8 mouse cellular contexts compared by ENCODE assay signal in genomic region chr8:120487729-120488510, GRCm38 (mm10).
DNase-seq lines count a peak whose midpoint lies in the region; ATAC-seq and TF ChIP-seq lines count a peak whose summit lies in the region.

No protein-coding gene starts in this region.

- peak; percentile 94 for DNase-seq in A20 (ENCODE audit: low read depth, low spot score)
- DNase-seq in embryo, embryonic 11 days, result peak; percentile 90
- DNase-seq in heart, adult 18-20 months, result peak; percentile 75 to 77
- DNase-seq in liver, adult 2 months (ENCODE audit: extremely low read depth, low read depth, low spot score), result peak; percentile 31
- DNase-seq in splenic B cell, adult 2 months (ENCODE audit: low read depth, low spot score), result peak; percentile 78

- no peaks in the 10 kb centered on the region for H3K9me3 ChIP-seq in kidney, embryonic 14.5 days (ENCODE audit: control insufficient read depth, low read length)
- H3K9me3 ChIP-seq in midbrain, embryonic 16.5 days (replicated peaks; ENCODE audit: control insufficient read depth, low read length, poor library complexity, severe bottlenecking), result no peaks in the 10 kb centered on the region

- H3K36me3 ChIP-seq in kidney, embryonic 14.5 days (ENCODE audit: control insufficient read depth, insufficient read depth, low read length), result no peaks in the 10 kb centered on the region
- no peaks in the 10 kb centered on the region for H3K36me3 ChIP-seq in liver, adult 2 months (ENCODE audit: control insufficient read depth, insufficient read depth, low read length)
- no peaks in the 10 kb centered on the region for H3K36me3 ChIP-seq in midbrain, embryonic 16.5 days (ENCODE audit: control insufficient read depth, insufficient read depth, low read length)
- no peaks in the 10 kb centered on the region for H3K36me3 ChIP-seq in splenic B cell, adult 2 months (ENCODE audit: control insufficient read depth, insufficient read depth, low read length, poor library complexity, severe bottlenecking)

- no peaks in the 10 kb centered on the region; the same call in 1 of the 2 replicates for H3K79me2 ChIP-seq in liver, adult 2 months (ENCODE audit: control insufficient read depth, insufficient read depth, low read length)

- peak overlapping the region; percentile 95 for H3K4me2 ChIP-seq in kidney, embryonic 14.5 days (replicated peaks; ENCODE audit: low read depth, low read length)
- H3K4me2 ChIP-seq in midbrain, embryonic 16.5 days (ENCODE audit: low read length), result peak overlapping the region; percentile 89

- no peak for TF ChIP-seq CTCF in liver, adult 2 months (IDR thresholded peaks at IDR 0.05; ENCODE audit: low read depth, low read length)

- peak; percentile 24 for ATAC-seq in activated CD4-positive, CD25-positive, alpha-beta regulatory T cell, adult 4 months
- no peak; the same call in 1 of the 2 replicates for ATAC-seq in kidney, embryonic 14.5 days (ENCODE audit: low FRiP score, low TSS enrichment)
- peak; percentile 55 for ATAC-seq in midbrain, embryonic 16.5 days

- under 1% methylated on average over 53 of the region's 55 CpGs for WGBS in kidney, embryonic 14.5 days
- 0% methylated on average over 55 of the region's 55 CpGs for WGBS in liver, adult 2 months
- under 1% methylated on average over 46 of the region's 55 CpGs for WGBS in midbrain, embryonic 16.5 days

- peak overlapping the region; percentile 98 for H3K27ac ChIP-seq in kidney, embryonic 14.5 days (ENCODE audit: low read depth, low read length)
- H3K27ac ChIP-seq in liver, adult 2 months (replicated peaks; ENCODE audit: insufficient read depth, low read depth, low read length), result peak overlapping the region; percentile 74
- H3K27ac ChIP-seq in midbrain, embryonic 16.5 days (ENCODE audit: low read length), result peak overlapping the region; percentile 99

- peak overlapping the region; percentile 85 for H3K4me3 ChIP-seq in kidney, embryonic 14.5 days (ENCODE audit: low read length)
- peak overlapping the region; percentile 80 for H3K4me3 ChIP-seq in liver, adult 2 months (ENCODE audit: insufficient read depth, low read depth, low read length)
- peak overlapping the region; percentile 76 for H3K4me3 ChIP-seq in midbrain, embryonic 16.5 days (ENCODE audit: low read depth, low read length)

- TF ChIP-seq POLR2A in liver, adult 2 months (IDR thresholded peaks at IDR 0.05; ENCODE audit: extremely low read depth, insufficient read depth, low read length), result no peak

- peaks cover 65% of the 10 kb centered on the region for H3K4me1 ChIP-seq in kidney, embryonic 14.5 days (ENCODE audit: control insufficient read depth, insufficient read depth, low read length)
- H3K4me1 ChIP-seq in liver, adult 2 months (ENCODE audit: control insufficient read depth, insufficient read depth, low read length), result peaks cover 26% of the 10 kb centered on the region
- peaks cover 56% of the 10 kb centered on the region for H3K4me1 ChIP-seq in midbrain, embryonic 16.5 days (ENCODE audit: control insufficient read depth, insufficient read depth, low read length)

- H3K27me3 ChIP-seq in kidney, embryonic 14.5 days (ENCODE audit: control insufficient read depth, insufficient read depth, low read length), result no peaks in the 10 kb centered on the region; the same call in 1 of the 2 replicates
- H3K27me3 ChIP-seq in liver, adult 2 months (ENCODE audit: control insufficient read depth, insufficient read depth, low read length), result no peaks in the 10 kb centered on the region
- no peaks in the 10 kb centered on the region for H3K27me3 ChIP-seq in midbrain, embryonic 16.5 days (ENCODE audit: control insufficient read depth, insufficient read depth, low read depth, low read length)
- no peaks in the 10 kb centered on the region for H3K27me3 ChIP-seq in splenic B cell, adult 2 months (ENCODE audit: control insufficient read depth, insufficient read depth, low read length, poor library complexity, severe bottlenecking)

- peak overlapping the region; percentile 88 for H3K9ac ChIP-seq in kidney, embryonic 14.5 days (ENCODE audit: low read depth, low read length)
- peak overlapping the region; percentile 93 for H3K9ac ChIP-seq in liver, adult 2 months (ENCODE audit: low read depth, low read length)
- peak overlapping the region; percentile 94 for H3K9ac ChIP-seq in midbrain, embryonic 16.5 days (ENCODE audit: low read depth, low read length)

Comparison
In these comparisons a context has a peak if more than half of its experiments do, and no peak if none do; other contexts are left out.
1. DNase-seq: peak in every context shown above with its lines; median percentile 94 in A20; 90 in embryo, embryonic 11 days; 78 in splenic B cell, adult 2 months; 76 in heart, adult 18-20 months; 31 in liver, adult 2 months.